Mouse (Mus musculus) heart, adult 2 months (tissue): ENCODE data around the gene Slc1a5.

ENCODE experiments used
- CTCF ChIP-seq: fragments of 200-600 bp; IDR thresholded peaks from 2 replicates; pipeline ENCODE4 v1.8.1; 2022; ENCODE audit warnings: antibody characterized with exemption, mild to moderate bottlenecking, moderate library complexity
- EP300 ChIP-seq: fragments of 200-500 bp; IDR thresholded peaks from 2 replicates; pipeline ENCODE4 v1.6.1; 2011; ENCODE audit warnings: low read depth, low read length, control low read depth; ENCODE audit not compliant: insufficient read depth
- POLR2A ChIP-seq: fragments of 200-500 bp; IDR thresholded peaks from 2 replicates; pipeline ENCODE4 v1.6.1; 2011; ENCODE audit warnings: mild to moderate bottlenecking, low read depth, low read length, control low read depth; ENCODE audit not compliant: insufficient read depth

- no peak for TF ChIP-seq CTCF
- TF ChIP-seq POLR2A: no peak
- no peak for TF ChIP-seq EP300
Observed at GRCm38 (mm10) chr7:16841561-16842560, 60.7 kb downstream of the Slc1a5 start.
